Mouse (Mus musculus): ENCODE measurements at regions not wholly inside any gene's neighbourhood (a gene's known extent, or its start where the extent isn't known, plus 50 kb on each side); places are given as distances from the start of the nearest gene placed in this dataset.

GRCm38 (mm10) chr7:124857106-124857505, 587.4 kb upstream of the Kdm8 start:
- no peaks in the 10 kb centered on the region for H3K36me3 ChIP-seq (replicated peaks; ENCODE audit: insufficient read depth, low read length)
- H3K9ac ChIP-seq (replicated peaks): no peak overlapping the region
- H3K4me1 ChIP-seq (ENCODE audit: insufficient read depth): no peaks in the 10 kb centered on the region
- no peaks in the 10 kb centered on the region for H3K9me3 ChIP-seq (ENCODE audit: low read length)
- H3K4me2 ChIP-seq (ENCODE audit: low read depth, low read length): no peak overlapping the region
- no peak overlapping the region for H3K27ac ChIP-seq (ENCODE audit: low read depth)
- TF ChIP-seq EP300 (IDR thresholded peaks at IDR 0.05; ENCODE audit: low read depth) (no peak), CTCF (IDR thresholded peaks at IDR 0.05; ENCODE audit: low read depth) (no peak)
- ATAC-seq (no peak), DNase-seq (no peak)
- 75% methylated on average over 3 of the region's 3 CpGs for WGBS (ENCODE audit: insufficient replicate concordance)
- H3K4me3 ChIP-seq (ENCODE audit: low read depth, low read length): no peak overlapping the region
- H3K27me3 ChIP-seq (ENCODE audit: insufficient read depth, low read length): no peaks in the 10 kb centered on the region

- TF ChIP-seq CTCF (IDR thresholded peaks at IDR 0.05; ENCODE audit: low read depth) (no peak), EP300 (IDR thresholded peaks at IDR 0.05; ENCODE audit: low read depth) (no peak)
- no peak for ATAC-seq
- Histone ChIP-seq H3K4me1 (ENCODE audit: insufficient read depth) (no peaks in the 10 kb centered on the region), H3K36me3 (replicated peaks; ENCODE audit: insufficient read depth, low read length) (no peaks in the 10 kb centered on the region), H3K4me3 (ENCODE audit: low read depth, low read length) (no peak overlapping the region), H3K9ac (replicated peaks) (no peak overlapping the region), H3K9me3 (ENCODE audit: low read length) (no peaks in the 10 kb centered on the region), H3K27me3 (ENCODE audit: insufficient read depth, low read length) (no peaks in the 10 kb centered on the region), H3K27ac (ENCODE audit: low read depth) (no peak overlapping the region), H3K4me2 (ENCODE audit: low read depth, low read length) (no peak overlapping the region)
- WGBS (ENCODE audit: insufficient replicate concordance): 83% methylated on average over 2 of the region's 2 CpGs
- DNase-seq: no peak
These were observed 583.1 kb upstream of the Kdm8 start for GRCm38 (mm10) chr7:124861397-124861796.

GRCm38 (mm10) chr7:124868133-124868603, 576.3 kb upstream of the Kdm8 start:
- H3K4me1 ChIP-seq (ENCODE audit: insufficient read depth): no peaks in the 10 kb centered on the region
- ATAC-seq: no peak
- no peak for TF ChIP-seq EP300 (IDR thresholded peaks at IDR 0.05; ENCODE audit: low read depth)
- no peak for TF ChIP-seq CTCF (IDR thresholded peaks at IDR 0.05; ENCODE audit: low read depth)
- H3K9me3 ChIP-seq (ENCODE audit: low read length): no peaks in the 10 kb centered on the region
- H3K9ac ChIP-seq (replicated peaks): no peak overlapping the region
- H3K4me3 ChIP-seq (ENCODE audit: low read depth, low read length): no peak overlapping the region
- no peaks in the 10 kb centered on the region for H3K27me3 ChIP-seq (ENCODE audit: insufficient read depth, low read length)
- no peak overlapping the region for H3K4me2 ChIP-seq (ENCODE audit: low read depth, low read length)
- WGBS (ENCODE audit: insufficient replicate concordance): 44% methylated on average over 6 of the region's 6 CpGs
- no peaks in the 10 kb centered on the region for H3K36me3 ChIP-seq (replicated peaks; ENCODE audit: insufficient read depth, low read length)
- no peak overlapping the region for H3K27ac ChIP-seq (ENCODE audit: low read depth)
- DNase-seq: no peak

GRCm38 (mm10) chr7:124868621-124869020, 575.9 kb upstream of the Kdm8 start:
- DNase-seq: no peak
- no peak overlapping the region for H3K9ac ChIP-seq (replicated peaks)
- TF ChIP-seq CTCF (IDR thresholded peaks at IDR 0.05; ENCODE audit: low read depth): no peak
- 52% methylated on average over 3 of the region's 3 CpGs for WGBS (ENCODE audit: insufficient replicate concordance)
- no peaks in the 10 kb centered on the region for H3K27me3 ChIP-seq (ENCODE audit: insufficient read depth, low read length)
- no peaks in the 10 kb centered on the region for H3K4me1 ChIP-seq (ENCODE audit: insufficient read depth)
- H3K27ac ChIP-seq (ENCODE audit: low read depth): no peak overlapping the region
- no peaks in the 10 kb centered on the region for H3K9me3 ChIP-seq (ENCODE audit: low read length)
- ATAC-seq: no peak
- H3K4me3 ChIP-seq (ENCODE audit: low read depth, low read length): no peak overlapping the region
- H3K4me2 ChIP-seq (ENCODE audit: low read depth, low read length): no peak overlapping the region
- no peaks in the 10 kb centered on the region for H3K36me3 ChIP-seq (replicated peaks; ENCODE audit: insufficient read depth, low read length)

- 71% methylated on average over 6 of the region's 6 CpGs for WGBS (ENCODE audit: insufficient replicate concordance)
- Histone ChIP-seq H3K27ac (ENCODE audit: low read depth) (no peak overlapping the region), H3K4me1 (ENCODE audit: insufficient read depth) (no peaks in the 10 kb centered on the region), H3K4me3 (ENCODE audit: low read depth, low read length) (no peak overlapping the region), H3K9ac (replicated peaks) (no peak overlapping the region), H3K27me3 (ENCODE audit: insufficient read depth, low read length) (no peaks in the 10 kb centered on the region), H3K36me3 (replicated peaks; ENCODE audit: insufficient read depth, low read length) (no peaks in the 10 kb centered on the region), H3K4me2 (ENCODE audit: low read depth, low read length) (no peak overlapping the region), H3K9me3 (ENCODE audit: low read length) (no peaks in the 10 kb centered on the region)
- ATAC-seq (no peak), DNase-seq (no peak)
- TF ChIP-seq EP300 (IDR thresholded peaks at IDR 0.05; ENCODE audit: low read depth): no peak
- TF ChIP-seq CTCF (IDR thresholded peaks at IDR 0.05; ENCODE audit: low read depth): no peak
These were observed 563.7 kb upstream of the Kdm8 start for GRCm38 (mm10) chr7:124880771-124881170.

- ATAC-seq (no peak), DNase-seq (no peak)
- no peak overlapping the region for H3K4me3 ChIP-seq (ENCODE audit: low read depth, low read length)
- H3K36me3 ChIP-seq (replicated peaks; ENCODE audit: insufficient read depth, low read length): no peaks in the 10 kb centered on the region
- H3K4me2 ChIP-seq (ENCODE audit: low read depth, low read length): no peak overlapping the region
- no peaks in the 10 kb centered on the region for H3K4me1 ChIP-seq (ENCODE audit: insufficient read depth)
- H3K27me3 ChIP-seq (ENCODE audit: insufficient read depth, low read length): no peaks in the 10 kb centered on the region
- WGBS (ENCODE audit: insufficient replicate concordance): 71% methylated on average over 5 of the region's 5 CpGs
- no peak overlapping the region for H3K9ac ChIP-seq (replicated peaks)
- no peak overlapping the region for H3K27ac ChIP-seq (ENCODE audit: low read depth)
- TF ChIP-seq EP300 (IDR thresholded peaks at IDR 0.05; ENCODE audit: low read depth) (no peak), CTCF (IDR thresholded peaks at IDR 0.05; ENCODE audit: low read depth) (no peak)
- H3K9me3 ChIP-seq (ENCODE audit: low read length): no peaks in the 10 kb centered on the region; the same call in 1 of the 2 replicates
These were observed 537.2 kb upstream of the Kdm8 start for GRCm38 (mm10) chr7:124907233-124907632.

All from liver, postnatal 0 days (tissue).